Mouse (Mus musculus) B cell, adult (primary cell): Measurements from ENCODE around the gene Olfr935. TPM values are rescaled to one million over a fixed set of nuclear protein-coding genes. Genes with fewer than 3 reads are reported as not detected.

Experiments
- total RNA-seq: library from RNA; stranded (reverse); gene quantifications from 4 replicates; pipeline ENCODE4 v1.2.4, GENCODE M21; 2023; ENCODE audit not compliant: inconsistent age

Olfr935 gene
- not detected in 4 replicates for total RNA-seq

DNA sequence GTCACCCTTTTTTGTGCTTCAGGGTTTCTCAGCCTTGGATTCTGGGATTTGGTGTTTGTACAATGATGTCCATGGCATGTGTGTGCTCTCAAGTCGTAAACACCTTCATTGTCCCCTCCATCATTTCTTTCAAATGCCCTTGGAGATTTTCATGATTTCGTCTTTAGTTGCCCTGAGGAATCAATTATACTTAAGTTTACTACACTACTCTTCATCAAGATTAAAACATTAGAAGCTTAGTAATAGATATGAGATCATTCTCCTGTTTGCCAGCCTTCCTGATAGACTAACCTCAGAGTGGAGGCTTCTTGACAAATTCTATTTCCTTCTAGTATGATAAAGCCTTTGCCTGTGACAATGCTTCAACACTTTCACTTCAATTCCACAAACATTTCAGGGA lies at the start of gene Olfr935:
TSS of gene Olfr935 (minus strand) at position 101 of the 400 bp plus-strand sequence.

GRCm38 (mm10) chr9:39023277-39023676 lies 23.8 kb upstream of the Olfr935 start, which contains the start of gene Olfr146:
Gene Olfr146 (minus strand): TSS chr9:39023377.

DNA sequence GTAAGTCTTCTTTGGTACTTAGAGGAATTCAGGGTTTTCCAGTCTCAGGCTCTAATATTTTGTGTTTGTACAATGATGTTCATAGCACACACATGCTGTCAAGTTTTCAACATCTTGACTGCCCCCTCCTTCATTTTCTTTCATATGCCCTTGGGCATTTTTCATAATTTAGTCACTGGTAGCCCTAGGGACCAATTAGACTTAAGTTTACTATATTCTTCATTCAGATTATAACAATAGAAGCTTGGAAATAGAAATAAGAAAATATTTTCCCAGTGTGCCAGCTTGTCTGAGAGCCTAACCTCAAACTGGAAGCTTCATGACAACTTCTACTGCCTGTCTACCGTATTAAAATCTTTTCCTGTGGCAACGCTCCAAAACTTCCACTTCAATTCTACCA lies 11.3 kb downstream of the Olfr935 start, which contains the start of gene Olfr934:
TSS of gene Olfr934 (minus strand) at position 101 of the 400 bp plus-strand sequence.

DNA sequence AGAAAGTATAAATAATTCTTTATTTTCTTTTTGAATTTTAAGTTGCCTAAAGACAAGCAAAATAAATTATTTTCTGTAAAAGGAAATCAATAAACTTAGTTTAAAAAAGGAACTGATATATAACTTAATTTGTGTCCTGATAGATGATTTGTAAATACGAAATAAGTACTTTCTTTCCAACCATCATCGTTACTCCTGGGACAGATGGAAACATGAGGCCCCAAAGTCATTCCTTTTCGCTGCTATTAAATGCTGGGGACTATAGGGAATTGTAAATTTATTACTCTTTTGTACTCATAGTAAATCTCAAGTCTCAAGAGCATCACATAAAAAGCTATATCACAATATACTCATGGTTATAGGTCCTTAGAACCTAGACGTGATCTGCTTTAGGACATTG lies 27.5 kb downstream of the Olfr935 start, which contains the start of gene Olfr933:
TSS of gene Olfr933 (plus strand) at position 301 of the 400 bp plus-strand sequence.

Other genes starting within 250 kb of the Olfr935 start
- gene Olfr920, start 247.4 kb downstream of the Olfr935 start, total RNA-seq, result 0.13 to 0.21 TPM in 2 of 4 replicates, not detected in the others
- not detected in 4 replicates for gene Olfr921, start 226.6 kb downstream of the Olfr935 start, total RNA-seq
- not detected in 4 replicates for gene Olfr922, start 185.1 kb downstream of the Olfr935 start, total RNA-seq
- gene Olfr923, start 173.1 kb downstream of the Olfr935 start, total RNA-seq, result not detected in 4 replicates
- gene Olfr924, start 155.2 kb downstream of the Olfr935 start, total RNA-seq, result not detected in 4 replicates
- gene Olfr26, start 144.6 kb downstream of the Olfr935 start, total RNA-seq, result not detected in 4 replicates
- not detected in 4 replicates for gene Olfr926, start 122.6 kb downstream of the Olfr935 start, total RNA-seq
- gene Olfr930, start 69.9 kb downstream of the Olfr935 start, total RNA-seq, result not detected in 4 replicates
- gene Olfr933, start 27.4 kb downstream of the Olfr935 start, total RNA-seq, result not detected in 4 replicates
- gene Olfr934, start 11.4 kb downstream of the Olfr935 start, total RNA-seq, result not detected in 4 replicates
- gene Olfr146, start 23.7 kb upstream of the Olfr935 start, total RNA-seq, result not detected in 4 replicates
- gene Olfr937, start 65.3 kb upstream of the Olfr935 start, total RNA-seq, result not detected in 4 replicates
- not detected in 4 replicates for gene Olfr938, start 79.2 kb upstream of the Olfr935 start, total RNA-seq
- gene Olfr27, start 128.4 kb upstream of the Olfr935 start, total RNA-seq, result not detected in 4 replicates
- gene Olfr943, start 166.6 kb upstream of the Olfr935 start, total RNA-seq, result not detected in 4 replicates
- gene Olfr944, start 202.2 kb upstream of the Olfr935 start, total RNA-seq, result not detected in 4 replicates